Mouse (Mus musculus) bone marrow, adult 2 months (tissue): ENCODE results near the gene Sdk1.

ENCODE experiments used
- CTCF ChIP-seq: fragments of 200-500 bp; IDR thresholded peaks from 2 replicates; pipeline ENCODE4 v1.5.1; 2011; ENCODE audit warnings: low read length, control low read depth; ENCODE audit not compliant: control insufficient read depth, insufficient read depth
- POLR2A ChIP-seq: fragments of 200-500 bp; IDR thresholded peaks from 2 replicates; pipeline ENCODE4 v1.6.1; 2011; ENCODE audit warnings: low read depth, mild to moderate bottlenecking, control low read depth, low read length, borderline replicate concordance; ENCODE audit not compliant: control insufficient read depth

DNA sequence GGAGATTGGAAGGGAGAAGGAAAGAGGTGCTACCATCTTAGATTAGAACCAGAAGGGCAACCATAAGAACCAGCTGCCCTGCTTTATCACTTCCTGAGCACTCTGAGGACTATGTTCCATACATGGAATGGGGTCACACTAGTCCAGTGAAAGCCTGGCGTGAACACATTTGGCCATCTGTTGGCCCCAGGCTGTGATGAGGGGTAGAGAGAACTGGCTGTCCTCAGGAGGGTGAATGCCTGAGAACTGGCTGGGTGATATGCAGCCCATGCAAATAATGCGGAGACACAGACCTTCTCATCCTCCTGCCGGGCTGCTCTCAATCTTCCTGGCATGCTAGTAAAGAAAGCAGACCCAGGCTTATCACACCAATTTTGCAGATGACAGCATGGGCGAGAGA, 384.1 kb downstream of the Sdk1 start:
- no peak for TF ChIP-seq CTCF
- no peak for TF ChIP-seq POLR2A
